Mouse (Mus musculus): ENCODE measurements at regions not wholly inside any gene's neighbourhood (a gene's known extent, or its start where the extent isn't known, plus 50 kb on each side); places are given as distances from the start of the nearest gene placed in this dataset.

GRCm38 (mm10) chr2:166271373-166272189 is 116.1 kb upstream of the Sulf2 start:
- no peak for DNase-seq (ENCODE audit: low spot score)

- no peak for DNase-seq (ENCODE audit: low spot score)
These were observed 114.5 kb upstream of the Sulf2 start for GRCm38 (mm10) chr2:166270007-166270406.

- no peak for DNase-seq (ENCODE audit: low spot score)
These were observed 111.5 kb upstream of the Sulf2 start for GRCm38 (mm10) chr2:166266915-166267314.

- DNase-seq (ENCODE audit: low spot score): no peak
These were observed 111.0 kb upstream of the Sulf2 start for GRCm38 (mm10) chr2:166266507-166266906.

- DNase-seq (ENCODE audit: low spot score): no peak
These were observed 109.3 kb upstream of the Sulf2 start for GRCm38 (mm10) chr2:166264756-166265155.

GRCm38 (mm10) chr2:166261799-166262198 is 106.3 kb upstream of the Sulf2 start:
- DNase-seq (ENCODE audit: low spot score): no peak

GRCm38 (mm10) chr2:166261065-166261464 is 105.6 kb upstream of the Sulf2 start:
- no peak for DNase-seq (ENCODE audit: low spot score)

- DNase-seq (ENCODE audit: low spot score): no peak
These were observed 103.3 kb upstream of the Sulf2 start for GRCm38 (mm10) chr2:166258771-166259180.

- DNase-seq (ENCODE audit: low spot score): no peak
These were observed 102.2 kb upstream of the Sulf2 start for GRCm38 (mm10) chr2:166257666-166258065.

- no peak for DNase-seq (ENCODE audit: low spot score)
These were observed 100.7 kb upstream of the Sulf2 start for GRCm38 (mm10) chr2:166256193-166256592.

GRCm38 (mm10) chr2:166254581-166254980 is 99.1 kb upstream of the Sulf2 start:
- no peak for DNase-seq (ENCODE audit: low spot score)

GRCm38 (mm10) chr2:166252107-166252506 is 96.6 kb upstream of the Sulf2 start:
- no peak for DNase-seq (ENCODE audit: low spot score)

GRCm38 (mm10) chr2:166251421-166251820 is 96.0 kb upstream of the Sulf2 start:
- no peak for DNase-seq (ENCODE audit: low spot score)

- DNase-seq (ENCODE audit: low spot score): no peak
These were observed 95.1 kb upstream of the Sulf2 start for GRCm38 (mm10) chr2:166250571-166250970.

GRCm38 (mm10) chr2:166249338-166249950 is 94.0 kb upstream of the Sulf2 start:
- no peak for DNase-seq (ENCODE audit: low spot score)

- DNase-seq (ENCODE audit: low spot score): no peak
These were observed 91.1 kb upstream of the Sulf2 start for GRCm38 (mm10) chr2:166246401-166247189.

GRCm38 (mm10) chr2:166245219-166245618 is 89.8 kb upstream of the Sulf2 start:
- no peak for DNase-seq (ENCODE audit: low spot score)

- DNase-seq (ENCODE audit: low spot score): no peak
These were observed 87.5 kb upstream of the Sulf2 start for GRCm38 (mm10) chr2:166242786-166243521.

- DNase-seq (ENCODE audit: low spot score): no peak
These were observed 85.8 kb upstream of the Sulf2 start for GRCm38 (mm10) chr2:166241310-166241709.

GRCm38 (mm10) chr2:166240056-166240455 is 84.6 kb upstream of the Sulf2 start:
- DNase-seq (ENCODE audit: low spot score): no peak

GRCm38 (mm10) chr2:166237554-166238269 is 82.2 kb upstream of the Sulf2 start:
- no peak for DNase-seq (ENCODE audit: low spot score)

Data from testis, postnatal 14 days (tissue).